Mouse (Mus musculus): ENCODE measurements around the gene Armcx3. TPM values are rescaled to one million over a fixed set of nuclear protein-coding genes. Genes with fewer than 3 reads are reported as not detected.

Armcx3 gene
- total RNA-seq, 2 experiments from 2014 or later, result 17.0 to 23.3 TPM

Small RNA genes within 50 kb of the gene (microRNA-seq; reads per million reads assigned to microRNA genes)
- gene Mir7093, result not detected

Other genes starting within 250 kb of the Armcx3 start
- gene Timm8a1, start 214.7 kb upstream of the Armcx3 start, total RNA-seq (2021), result 10 to 100 TPM; 10.1 to 12.5 TPM
- under 1 TPM; 0.23 to 0.43 TPM for gene Btk, start 173.0 kb upstream of the Armcx3 start, total RNA-seq (2021)
- 100 to 1,000 TPM; 125 to 133 TPM for gene Rpl36a, start 170.9 kb upstream of the Armcx3 start, total RNA-seq (2021)
- 1 to 10 TPM; 2.0 to 2.2 TPM for gene Gla, start 155.5 kb upstream of the Armcx3 start, total RNA-seq (2021)
- gene Hnrnph2, start 155.4 kb upstream of the Armcx3 start, total RNA-seq (2021), result 10 to 100 TPM; 45.6 to 53.7 TPM
- 1 to 10 TPM; 4.6 to 5.9 TPM for gene Armcx4, start 70.1 kb upstream of the Armcx3 start, total RNA-seq (2021)
- gene Armcx1, start 38.6 kb upstream of the Armcx3 start, total RNA-seq (2021), result 1 to 10 TPM; 1.4 to 1.5 TPM
- gene Armcx6, start 5.2 kb upstream of the Armcx3 start, total RNA-seq (2021), result 1 to 10 TPM in 1 of 2 experiments, under 1 TPM in 1; 0.94 to 1.8 TPM
- gene Armcx2, start 52.6 kb downstream of the Armcx3 start, total RNA-seq (2021), result 1 to 10 TPM; 1.5 to 2.7 TPM
- gene Nxf2, start 208.2 kb downstream of the Armcx3 start, total RNA-seq (2021), result not detected

All from gastrocnemius, adult 18-20 months (tissue).